Mouse (Mus musculus): ENCODE data around the gene Bbx.

DNA sequence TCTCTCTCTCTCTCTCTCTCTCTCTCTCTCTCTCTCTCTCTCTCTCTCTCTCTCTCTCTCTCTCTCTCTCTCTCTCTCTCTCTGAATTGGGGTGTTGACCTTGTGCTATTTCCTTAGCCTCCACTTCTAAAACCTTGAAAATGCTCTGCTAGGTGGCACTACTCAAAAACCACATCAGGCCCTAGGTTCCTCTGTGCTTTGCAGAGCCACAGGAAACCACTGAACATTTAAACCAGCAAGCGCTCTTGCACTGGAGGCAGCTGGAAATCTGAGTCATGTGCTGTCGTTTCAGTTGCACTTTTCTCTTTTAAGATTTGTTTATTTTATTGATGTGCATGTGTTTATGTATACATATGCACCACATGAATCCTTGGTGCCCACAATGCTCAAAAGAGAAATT lies 59.6 kb downstream of the Bbx start:
- no peak for TF ChIP-seq CTCF (IDR thresholded peaks at IDR 0.05; ENCODE audit: control insufficient read depth, insufficient read depth, low read length)
- TF ChIP-seq POLR2A (IDR thresholded peaks at IDR 0.05; ENCODE audit: borderline replicate concordance, control insufficient read depth, low read depth, low read length): no peak
